8 mouse cellular contexts compared by ENCODE assay signal in the genomic region with DNA sequence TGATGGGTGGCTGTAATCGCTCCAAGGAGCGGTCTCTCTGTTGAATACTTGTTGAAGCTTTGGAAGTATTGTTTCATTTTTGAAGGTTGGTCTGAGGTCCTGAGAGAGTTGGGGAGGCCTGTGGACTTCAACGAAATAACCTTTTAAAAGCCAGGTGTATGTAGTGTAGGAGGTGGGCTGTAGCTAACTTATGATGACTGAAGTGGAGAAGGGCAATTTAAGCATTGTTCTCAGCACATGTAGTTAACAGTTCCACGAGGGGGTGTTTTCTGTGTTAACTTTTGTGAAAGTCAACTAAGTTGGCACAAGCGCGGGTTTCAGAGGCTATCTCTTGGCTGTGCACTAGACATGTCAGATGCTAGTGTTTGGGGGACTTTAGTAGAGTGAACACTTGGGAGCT. TPM values are rescaled to one million over a fixed set of nuclear protein-coding genes. Genes with fewer than 3 reads are reported as not detected.
DNase-seq lines count a peak whose midpoint lies in the region; ATAC-seq lines count a peak whose summit lies in the region.

No protein-coding gene starts in this region.

- H3K27ac ChIP-seq in kidney, embryonic 15.5 days = no peak overlapping the region
- H3K27ac ChIP-seq in hindbrain, embryonic 11.5 days (ENCODE audit: low read depth, low read length) = no peak overlapping the region
- peak overlapping the region; percentile 98; the same call in 1 of the 2 replicates for H3K27ac ChIP-seq in midbrain, embryonic 12.5 days (replicated peaks)

- H3K4me1 ChIP-seq in kidney, embryonic 15.5 days = peaks cover 15% of the 10 kb centered on the region
- H3K4me1 ChIP-seq in hindbrain, embryonic 11.5 days (replicated peaks; ENCODE audit: control insufficient read depth, insufficient read depth, low read length) = no peaks in the 10 kb centered on the region
- peaks cover 15% of the 10 kb centered on the region for H3K4me1 ChIP-seq in midbrain, embryonic 12.5 days

- peak overlapping the region; percentile 68 for H3K4me2 ChIP-seq in kidney, embryonic 15.5 days
- peak overlapping the region; percentile 37 for H3K4me2 ChIP-seq in hindbrain, embryonic 11.5 days (replicated peaks; ENCODE audit: low read depth, low read length)
- H3K4me2 ChIP-seq in midbrain, embryonic 12.5 days (replicated peaks) = peak overlapping the region; percentile 61

- no peaks in the 10 kb centered on the region for H3K9me3 ChIP-seq in kidney, embryonic 15.5 days (replicated peaks)
- no peaks in the 10 kb centered on the region for H3K9me3 ChIP-seq in hindbrain, embryonic 11.5 days (ENCODE audit: control insufficient read depth, low read length)
- H3K9me3 ChIP-seq in midbrain, embryonic 12.5 days = no peaks in the 10 kb centered on the region

- 53% methylated on average over 6 of the region's 6 CpGs for WGBS in kidney, embryonic 15.5 days
- WGBS in hindbrain, embryonic 11.5 days = 58% methylated on average over 6 of the region's 6 CpGs
- 64% methylated on average over 6 of the region's 6 CpGs for WGBS in midbrain, embryonic 12.5 days

- no peaks in the 10 kb centered on the region for H3K36me3 ChIP-seq in kidney, embryonic 15.5 days
- H3K36me3 ChIP-seq in hindbrain, embryonic 11.5 days (ENCODE audit: control insufficient read depth, insufficient read depth, low read length) = no peaks in the 10 kb centered on the region
- no peaks in the 10 kb centered on the region for H3K36me3 ChIP-seq in midbrain, embryonic 12.5 days

- DNase-seq in kidney, postnatal 10 days = no peak
- DNase-seq in c-Kit-positive CD71-positive TER-119-positive erythroid progenitor cells, embryonic 14.5 days (ENCODE audit: low spot score) = peak; percentile 17
- DNase-seq in hindbrain, embryonic 11.5 days (ENCODE audit: low spot score) = peak; percentile 16
- DNase-seq in left cerebral cortex, adult 8-10 months (ENCODE audit: low spot score in 2 of 2) = no peak
- no peak for DNase-seq in adipocyte (ENCODE audit: low spot score)
- no peak for DNase-seq in layer of hippocampus, postnatal 36 days

- peak overlapping the region; percentile 97 for H3K9ac ChIP-seq in kidney, embryonic 15.5 days
- H3K9ac ChIP-seq in hindbrain, embryonic 11.5 days (ENCODE audit: low read depth, low read length) = peak overlapping the region; percentile 98
- peak overlapping the region; percentile 95 for H3K9ac ChIP-seq in midbrain, embryonic 12.5 days (replicated peaks)

- peak overlapping the region; percentile 95 for H3K4me3 ChIP-seq in kidney, embryonic 15.5 days (replicated peaks)
- peak overlapping the region; percentile 94 for H3K4me3 ChIP-seq in hindbrain, embryonic 11.5 days (ENCODE audit: low read depth, low read length)
- peak overlapping the region; percentile 96 for H3K4me3 ChIP-seq in midbrain, embryonic 12.5 days

- ATAC-seq in kidney, embryonic 15.5 days (replicated peaks; ENCODE audit: low FRiP score) = no peak
- no peak for ATAC-seq in hindbrain, embryonic 11.5 days (ENCODE audit: low FRiP score)
- ATAC-seq in midbrain, embryonic 12.5 days (ENCODE audit: low FRiP score, low read depth) = no peak

- H3K27me3 ChIP-seq in kidney, embryonic 15.5 days = no peaks in the 10 kb centered on the region
- no peaks in the 10 kb centered on the region for H3K27me3 ChIP-seq in hindbrain, embryonic 11.5 days (ENCODE audit: control insufficient read depth, insufficient read depth, low read length)
- no peaks in the 10 kb centered on the region for H3K27me3 ChIP-seq in midbrain, embryonic 12.5 days

RNA-seq across cellular contexts. Expression of a gene that starts 1.3 kb away (rescaled TPM):
- polyA plus RNA-seq in kidney, embryonic 15.5 days (2015; fragmentation: Nextera tagmentation; extraction: Ambion mirVana) = 32.8 and 33.8 TPM in 2 replicates
- 44.1 and 51.7 TPM in 2 replicates for polyA plus RNA-seq in hindbrain, embryonic 11.5 days (2014; fragmentation: Nextera tagmentation; extraction: Ambion mirVana)
- polyA plus RNA-seq in midbrain, embryonic 12.5 days (2016; fragmentation: Nextera tagmentation; extraction: Ambion mirVana) = 44.0 and 44.9 TPM in 2 replicates
- total RNA-seq in left cerebral cortex, adult 8-10 months (2022) = 10 to 100 TPM; 64.8 to 75.8 (median 70.8) TPM
- total RNA-seq in layer of hippocampus, postnatal 36 days (2021) = 10 to 100 TPM; 81.7 to 83.7 TPM

RNA-seq across cellular contexts. Expression of a gene that starts 8.9 kb away (rescaled TPM):
- polyA plus RNA-seq in kidney, embryonic 15.5 days (2015; fragmentation: Nextera tagmentation; extraction: Ambion mirVana) = 40.2 and 41.6 TPM in 2 replicates
- polyA plus RNA-seq in hindbrain, embryonic 11.5 days (2014; fragmentation: Nextera tagmentation; extraction: Ambion mirVana) = 38.7 and 45.0 TPM in 2 replicates
- 34.7 and 36.2 TPM in 2 replicates for polyA plus RNA-seq in midbrain, embryonic 12.5 days (2016; fragmentation: Nextera tagmentation; extraction: Ambion mirVana)
- total RNA-seq in left cerebral cortex, adult 8-10 months (2022) = 10 to 100 TPM; 77.0 to 82.6 (median 79.5) TPM
- total RNA-seq in layer of hippocampus, postnatal 36 days (2021) = 10 to 100 TPM; 84.8 to 97.6 TPM

Comparison
In these comparisons a context has a peak if more than half of its experiments do, and no peak if none do; other contexts are left out.
1. DNase-seq: peak in c-Kit-positive CD71-positive TER-119-positive erythroid progenitor cells, embryonic 14.5 days (single experiment) and hindbrain, embryonic 11.5 days (single experiment); none in kidney, postnatal 10 days (single experiment), left cerebral cortex, adult 8-10 months (0 of 2), adipocyte (single experiment) and layer of hippocampus, postnatal 36 days (0 of 2).
2. Peak in every context shown above with its lines, with median percentiles within 50 percentile points of each other: H3K4me2 ChIP-seq, H3K4me3 ChIP-seq and H3K9ac ChIP-seq.